Mouse (Mus musculus): ENCODE results near the gene Homer1.

The Homer1 gene

GRCm38 (mm10) chr13:93299316-93299715 is at the start of gene Homer1:
TSS of gene Homer1 (plus strand) at chr13:93299635.
- DNase-seq (ENCODE audit: low spot score), result no peak

GRCm38 (mm10) chr13:93251732-93252131 is 47.7 kb upstream of the Homer1 start:
- no peak for DNase-seq (ENCODE audit: low spot score)

GRCm38 (mm10) chr13:93252175-93252574 is 47.3 kb upstream of the Homer1 start:
- no peak for DNase-seq (ENCODE audit: low spot score)

GRCm38 (mm10) chr13:93252941-93253340 is 46.5 kb upstream of the Homer1 start:
- DNase-seq (ENCODE audit: low spot score), result no peak

GRCm38 (mm10) chr13:93267151-93267550 is 32.3 kb upstream of the Homer1 start:
- DNase-seq (ENCODE audit: low spot score), result no peak

GRCm38 (mm10) chr13:93300581-93300980 is 1.1 kb downstream of the Homer1 start:
- DNase-seq (ENCODE audit: low spot score), result no peak

- DNase-seq (ENCODE audit: low spot score), result no peak
These were observed 1.6 kb downstream of the Homer1 start for GRCm38 (mm10) chr13:93301060-93301459.

GRCm38 (mm10) chr13:93302846-93303562 is 3.6 kb downstream of the Homer1 start:
- no peak for DNase-seq (ENCODE audit: low spot score)

GRCm38 (mm10) chr13:93303563-93304250 is 4.3 kb downstream of the Homer1 start:
- DNase-seq (ENCODE audit: low spot score), result peak; percentile 96

GRCm38 (mm10) chr13:93304251-93305001 is 5.0 kb downstream of the Homer1 start:
- DNase-seq (ENCODE audit: low spot score), result no peak

- no peak for DNase-seq (ENCODE audit: low spot score)
These were observed 5.7 kb downstream of the Homer1 start for GRCm38 (mm10) chr13:93305149-93305548.

- DNase-seq (ENCODE audit: low spot score), result no peak
These were observed 6.2 kb downstream of the Homer1 start for GRCm38 (mm10) chr13:93305636-93306035.

- no peak for DNase-seq (ENCODE audit: low spot score)
These were observed 7.1 kb downstream of the Homer1 start for GRCm38 (mm10) chr13:93306545-93306944.

- DNase-seq (ENCODE audit: low spot score), result no peak
These were observed 8.3 kb downstream of the Homer1 start for GRCm38 (mm10) chr13:93307700-93308099.

- DNase-seq (ENCODE audit: low spot score), result no peak
These were observed 9.9 kb downstream of the Homer1 start for GRCm38 (mm10) chr13:93309295-93309694.

- no peak for DNase-seq (ENCODE audit: low spot score)
These were observed 13.1 kb downstream of the Homer1 start for GRCm38 (mm10) chr13:93312518-93312917.

- no peak for DNase-seq (ENCODE audit: low spot score)
These were observed 14.9 kb downstream of the Homer1 start for GRCm38 (mm10) chr13:93314322-93314721.

GRCm38 (mm10) chr13:93320089-93320488 is 20.7 kb downstream of the Homer1 start:
- no peak for DNase-seq (ENCODE audit: low spot score)

GRCm38 (mm10) chr13:93326326-93326725 is 26.9 kb downstream of the Homer1 start:
- DNase-seq (ENCODE audit: low spot score), result no peak

GRCm38 (mm10) chr13:93331721-93332120 is 32.3 kb downstream of the Homer1 start:
- no peak for DNase-seq (ENCODE audit: low spot score)

- no peak for DNase-seq (ENCODE audit: low spot score)
These were observed 33.1 kb downstream of the Homer1 start for GRCm38 (mm10) chr13:93332491-93332890.

- no peak for DNase-seq (ENCODE audit: low spot score)
These were observed 35.9 kb downstream of the Homer1 start for GRCm38 (mm10) chr13:93335337-93335736.

- no peak for DNase-seq (ENCODE audit: low spot score)
These were observed 39.0 kb downstream of the Homer1 start for GRCm38 (mm10) chr13:93338394-93338793.
